Mouse (Mus musculus) brown adipose tissue, adult 24 weeks (tissue): ENCODE data around the gene Camkk2. TPM values are rescaled to one million over a fixed set of nuclear protein-coding genes. Genes with fewer than 3 reads are reported as not detected.

Experiments
- H3K27ac ChIP-seq: fragments of 200-500 bp; replicated peaks from 2 replicates; pipeline ENCODE4 v1.5.1; 2012; ENCODE audit warnings: low read depth, mild to moderate bottlenecking, low read length
- H3K4me1 ChIP-seq: fragments of 200-500 bp; 2 replicates; pipeline ENCODE4 v1.6.1; 2012; ENCODE audit warnings: low read length, mixed read lengths; ENCODE audit not compliant: control insufficient read depth, insufficient read depth, insufficient read length
- H3K4me3 ChIP-seq: fragments of 200-500 bp; 2 replicates; pipeline ENCODE4 v1.5.1; 2012; ENCODE audit warnings: low read depth, mild to moderate bottlenecking, low read length, moderate library complexity; ENCODE audit not compliant: insufficient read depth
- polyA plus RNA-seq: library from polyadenylated mRNA; stranded (reverse); fragments of >200 nt; gene quantifications from 2 replicates; pipeline ENCODE4 v1.2.4, GENCODE M21; 2012; ENCODE audit not compliant: missing spikeins, insufficient read depth, insufficient read length

Gene Camkk2
- polyA plus RNA-seq, 1 experiment: 9.4 TPM

DNA sequence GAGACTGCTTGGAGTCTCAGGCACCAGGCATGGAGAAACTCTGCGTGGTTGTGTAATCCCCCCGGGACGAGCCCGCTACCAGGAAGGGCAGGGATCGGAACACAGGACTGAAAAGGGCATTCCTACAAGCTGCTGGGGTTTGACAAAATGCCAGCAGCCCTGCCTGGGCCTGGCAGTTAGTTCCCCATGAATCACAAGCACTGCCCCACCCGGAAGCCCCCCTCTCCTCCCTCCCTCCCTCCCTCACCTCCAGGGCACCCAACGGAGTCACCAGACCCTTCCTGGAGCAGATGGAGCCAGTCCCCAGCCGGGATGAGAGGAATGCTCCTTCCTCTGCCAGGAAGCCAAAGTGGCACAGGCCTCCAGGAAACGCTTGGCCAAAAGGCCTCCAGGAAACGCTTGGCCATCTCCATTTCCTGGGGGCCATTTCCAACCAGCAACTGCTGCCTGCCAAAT is 8.4 kb downstream of the Camkk2 start:
- Histone ChIP-seq H3K27ac (peak overlapping the region; percentile 81), H3K4me1 (peaks cover 15% of the 10 kb centered on the region), H3K4me3 (no peak overlapping the region)

DNA sequence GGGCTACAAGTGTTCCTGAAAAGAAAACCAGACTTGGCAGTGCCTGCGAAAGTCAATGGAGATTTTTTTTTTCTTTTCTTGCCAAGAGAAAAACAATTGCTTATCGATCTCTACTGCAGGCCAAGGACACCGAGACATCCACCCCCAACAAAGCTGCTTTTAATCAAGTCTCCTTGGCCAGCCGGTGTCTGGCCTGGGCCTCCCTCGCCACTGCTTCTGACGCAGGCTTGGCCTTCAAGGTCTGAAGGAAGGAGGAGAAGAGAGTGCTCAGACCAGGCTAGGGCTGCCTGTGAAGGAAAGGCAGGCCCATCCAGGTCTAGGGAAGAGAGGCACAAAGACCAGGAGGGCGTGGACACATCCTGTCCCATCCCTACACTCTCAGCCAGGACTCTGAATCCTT is 8.9 kb downstream of the Camkk2 start:
- Histone ChIP-seq H3K4me1 (peaks cover 14% of the 10 kb centered on the region), H3K27ac (peak overlapping the region; percentile 81), H3K4me3 (no peak overlapping the region)

DNA sequence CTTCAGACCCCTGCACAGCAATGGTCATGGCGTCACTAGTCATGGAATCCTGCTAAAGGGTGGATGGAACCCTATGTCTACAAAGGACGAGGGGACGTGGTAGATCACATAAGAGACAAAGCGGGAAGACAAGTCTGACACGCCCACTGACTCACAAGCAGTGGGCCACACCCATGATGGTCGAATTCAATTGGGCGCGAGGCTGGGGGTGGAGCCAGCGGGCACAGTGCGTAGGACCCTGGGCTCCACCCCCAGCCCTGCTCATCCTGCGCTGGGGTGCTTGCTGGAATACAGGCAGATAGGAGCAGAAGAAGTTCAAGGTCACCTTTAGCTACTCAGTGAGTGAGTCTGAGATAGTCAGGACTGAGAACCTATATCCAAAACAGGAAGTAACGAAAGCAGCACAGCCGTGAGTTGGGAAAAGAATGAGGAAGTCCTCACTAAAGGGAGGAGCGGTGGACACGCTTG is 10.1 kb downstream of the Camkk2 start:
- Histone ChIP-seq H3K4me1 (peaks cover 13% of the 10 kb centered on the region), H3K4me3 (no peak overlapping the region), H3K27ac (no peak overlapping the region)

DNA sequence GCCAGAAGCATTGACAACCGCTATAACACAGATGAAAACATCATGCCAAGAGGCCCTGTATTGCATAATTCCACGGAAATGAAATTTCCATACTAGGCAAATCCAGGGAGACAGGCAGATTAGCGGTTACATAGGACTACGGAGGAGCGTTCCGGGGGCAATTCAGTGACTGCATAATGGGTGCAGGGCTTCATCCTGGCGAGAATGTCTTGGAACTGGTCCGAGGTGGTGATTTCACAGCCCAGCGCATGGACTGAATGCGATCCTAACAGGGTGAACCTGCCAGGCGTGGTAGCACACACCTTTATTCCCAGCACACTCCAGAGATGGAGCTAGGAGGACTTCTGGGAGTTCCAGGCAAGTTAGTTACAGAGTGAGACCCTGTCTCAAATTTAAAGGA is 11.9 kb downstream of the Camkk2 start:
- Histone ChIP-seq H3K4me3 (no peak overlapping the region), H3K27ac (no peak overlapping the region), H3K4me1 (peaks cover 15% of the 10 kb centered on the region)

DNA sequence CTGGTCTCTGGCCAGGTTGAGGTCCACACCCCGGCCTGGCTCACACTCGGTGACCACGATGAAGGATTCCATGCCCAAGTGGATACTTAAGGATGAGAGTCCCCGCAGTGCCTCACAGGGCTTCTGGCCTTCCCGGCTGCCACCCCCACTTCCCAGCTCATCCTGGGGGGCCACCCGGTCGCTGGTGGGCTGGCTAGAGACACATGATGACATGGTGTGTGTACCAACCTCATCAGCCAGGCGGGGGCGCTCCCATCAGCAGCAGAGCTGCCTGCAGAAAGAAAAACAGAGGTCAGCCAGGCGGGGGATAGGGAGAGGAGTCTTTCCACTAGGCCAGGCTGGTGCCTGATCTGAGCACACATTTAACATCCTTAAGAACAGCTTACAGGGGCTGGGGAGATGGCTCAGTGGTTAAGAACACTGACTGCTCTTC is 15.2 kb downstream of the Camkk2 start:
- no peak overlapping the region for H3K27ac ChIP-seq
- H3K4me1 ChIP-seq: peaks cover 8% of the 10 kb centered on the region; the same call in 1 of the 2 replicates
- H3K4me3 ChIP-seq: no peak overlapping the region

DNA sequence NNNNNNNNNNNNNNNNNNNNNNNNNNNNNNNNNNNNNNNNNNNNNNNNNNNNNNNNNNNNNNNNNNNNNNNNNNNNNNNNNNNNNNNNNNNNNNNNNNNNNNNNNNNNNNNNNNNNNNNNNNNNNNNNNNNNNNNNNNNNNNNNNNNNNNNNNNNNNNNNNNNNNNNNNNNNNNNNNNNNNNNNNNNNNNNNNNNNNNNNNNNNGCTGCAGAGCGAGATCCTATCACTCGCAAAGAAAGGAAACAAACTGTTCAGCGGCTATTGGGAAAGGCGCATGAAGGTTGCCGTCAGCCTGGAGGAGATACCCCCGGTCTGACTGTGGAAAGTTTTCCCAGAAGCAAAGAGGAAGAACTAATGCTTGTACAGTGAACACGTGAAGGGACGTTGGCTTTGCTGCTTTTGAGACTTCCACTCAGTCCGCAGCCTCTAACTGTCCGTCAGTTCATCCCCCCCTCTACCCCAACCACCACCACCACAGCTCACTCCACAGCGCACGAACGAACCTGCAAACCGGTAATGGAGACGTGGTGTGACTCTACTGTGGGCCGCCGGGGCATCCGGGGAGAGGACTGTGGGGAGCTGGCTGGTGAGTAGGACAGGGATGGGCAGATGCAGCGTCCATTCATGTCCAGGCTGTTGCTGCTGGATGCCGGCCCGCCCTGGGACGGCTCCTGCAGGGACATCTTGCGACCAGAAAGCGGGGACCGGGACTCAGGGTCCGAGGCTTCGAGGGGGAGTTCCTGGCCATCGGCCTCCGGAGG is 15.8 kb downstream of the Camkk2 start:
- Histone ChIP-seq H3K4me3 (no peak overlapping the region), H3K4me1 (peaks cover 8% of the 10 kb centered on the region; the same call in 1 of the 2 replicates), H3K27ac (no peak overlapping the region)

DNA sequence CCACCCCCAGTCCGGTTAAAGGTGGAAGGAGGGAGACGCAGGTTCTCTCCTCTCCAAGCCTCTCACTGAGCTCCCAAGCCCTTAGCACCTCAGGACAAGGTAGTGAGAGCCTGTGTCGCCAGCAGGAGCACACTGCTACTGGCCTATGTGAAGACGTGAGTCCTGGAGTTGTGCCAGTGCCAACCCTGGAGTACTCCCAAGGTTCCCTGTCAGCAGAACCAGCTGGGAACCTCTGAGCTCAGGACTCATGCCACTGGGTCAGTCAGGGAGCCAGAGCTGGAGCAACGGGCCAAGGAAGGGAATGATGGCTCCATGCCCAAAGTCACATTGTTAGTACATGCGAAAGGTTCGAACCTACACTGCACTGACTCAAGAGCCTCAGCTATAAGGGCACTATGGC is 22.5 kb downstream of the Camkk2 start:
- Histone ChIP-seq H3K4me3 (no peak overlapping the region), H3K27ac (no peak overlapping the region), H3K4me1 (peaks cover 3% of the 10 kb centered on the region; the same call in 1 of the 2 replicates)

DNA sequence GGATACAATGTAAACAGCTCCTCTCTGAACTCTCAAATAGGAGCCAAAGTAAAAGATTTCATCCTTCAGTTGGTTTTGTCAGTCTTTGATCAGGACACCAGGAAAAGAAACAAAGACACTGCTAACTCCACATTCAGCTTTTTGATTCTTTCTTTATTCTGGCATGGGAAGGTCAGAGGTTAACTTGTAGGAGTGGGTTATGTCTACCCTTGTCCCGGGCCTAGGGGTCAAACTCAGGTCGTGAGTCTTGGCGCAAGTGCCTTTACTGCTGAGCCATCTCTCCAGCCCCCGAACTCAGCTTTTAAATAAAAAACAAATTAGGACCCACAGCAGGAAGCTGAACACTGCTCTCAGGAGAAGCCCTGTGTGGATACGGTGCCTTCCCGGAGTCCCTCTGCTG is 23.1 kb downstream of the Camkk2 start:
- no peak overlapping the region for H3K27ac ChIP-seq

DNA sequence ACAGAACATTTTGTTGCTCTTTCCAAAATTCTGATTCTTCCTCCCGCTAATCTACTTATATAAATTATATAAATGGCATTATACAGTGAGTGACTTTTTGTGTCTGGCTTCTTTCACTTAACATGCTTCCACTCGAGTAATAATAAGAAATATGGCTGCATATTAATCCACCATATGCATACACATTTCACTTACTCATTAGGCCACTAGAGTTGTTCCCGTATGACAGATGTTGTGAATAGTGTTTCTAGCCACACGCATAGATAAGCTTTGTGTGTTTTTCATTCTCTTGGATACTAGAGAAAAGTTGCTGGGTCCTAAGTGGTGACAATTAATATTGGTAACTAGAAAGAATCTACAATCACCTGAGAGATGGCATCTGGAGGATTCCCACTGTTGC is 23.6 kb downstream of the Camkk2 start:
- H3K4me1 ChIP-seq: peaks cover 3% of the 10 kb centered on the region; the same call in 1 of the 2 replicates
- no peak overlapping the region for H3K4me3 ChIP-seq

More for the DNA sequence above, 23.1 kb downstream of the Camkk2 start:
- Histone ChIP-seq H3K4me3 (no peak overlapping the region), H3K4me1 (peaks cover 3% of the 10 kb centered on the region; the same call in 1 of the 2 replicates)

DNA sequence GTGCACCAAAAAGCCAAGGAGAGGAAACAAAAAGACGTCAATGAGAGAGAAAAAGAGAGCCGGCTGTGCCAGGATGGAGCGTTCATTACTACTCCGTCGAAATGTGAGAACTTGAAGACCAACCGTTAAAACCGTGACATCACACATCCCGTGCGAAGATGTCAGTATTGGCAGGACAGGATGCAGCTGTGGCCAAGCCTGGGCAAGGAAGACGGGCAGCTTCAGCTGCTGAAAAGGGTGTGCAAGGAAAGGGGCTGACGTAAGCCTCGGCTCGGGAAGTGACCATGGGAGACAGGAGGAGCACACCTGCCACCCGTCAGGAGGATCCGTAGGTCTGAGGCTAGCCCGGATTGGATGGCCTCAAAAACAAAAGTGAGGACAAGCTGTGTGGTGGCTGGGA is 24.7 kb downstream of the Camkk2 start:
- Histone ChIP-seq H3K4me3 (no peak overlapping the region), H3K27ac (no peak overlapping the region), H3K4me1 (no peaks in the 10 kb centered on the region)

More for the DNA sequence above, 23.6 kb downstream of the Camkk2 start:
- no peak overlapping the region for H3K27ac ChIP-seq

DNA sequence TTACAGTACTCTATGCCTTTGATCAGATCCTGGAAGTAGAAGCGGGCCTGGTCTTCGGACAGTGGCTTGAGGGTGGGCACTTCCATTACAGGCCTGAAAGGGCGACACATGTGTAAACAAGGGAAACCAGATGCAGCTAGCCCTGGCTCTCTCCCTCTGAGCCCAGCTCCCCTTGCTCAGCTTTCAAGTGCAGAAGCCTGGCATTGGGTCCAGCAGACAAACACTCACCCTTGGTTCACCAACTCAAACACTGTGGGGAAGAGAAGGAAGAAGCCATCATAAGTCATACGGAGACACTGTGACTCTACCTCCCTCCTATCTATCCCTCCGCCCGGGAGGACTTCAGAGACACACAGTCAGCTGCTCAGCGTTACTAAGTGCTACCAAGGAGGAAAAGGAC is 31.3 kb downstream of the Camkk2 start:
- no peak overlapping the region for H3K4me3 ChIP-seq
- no peak overlapping the region for H3K27ac ChIP-seq
- H3K4me1 ChIP-seq: no peaks in the 10 kb centered on the region

DNA sequence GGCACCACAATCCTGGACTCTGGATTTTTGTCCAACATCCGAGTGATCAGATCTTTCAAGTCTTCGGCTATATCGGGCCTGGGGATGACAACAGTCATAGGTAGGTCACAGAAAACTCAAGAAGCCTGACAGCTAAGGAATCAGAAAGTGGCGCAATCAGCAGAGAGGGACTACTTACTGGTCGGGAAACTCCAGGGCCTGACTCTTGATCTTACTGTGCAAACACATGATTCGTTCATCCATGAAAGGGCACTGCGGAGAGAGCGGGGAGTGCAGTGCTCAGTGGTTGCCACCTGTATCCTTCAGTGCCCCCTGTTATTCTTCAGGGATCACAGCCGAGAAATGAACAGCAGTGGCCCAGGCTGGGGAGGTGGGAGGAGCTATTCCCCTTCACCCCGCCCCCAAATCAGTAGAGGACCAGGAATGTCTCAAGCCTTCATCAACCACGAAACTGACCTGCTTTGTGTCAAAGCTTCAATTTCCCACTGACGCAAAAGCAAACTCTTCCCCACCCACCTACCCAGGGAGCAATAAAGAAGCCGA is 35.3 kb downstream of the Camkk2 start:
- Histone ChIP-seq H3K4me1 (no peaks in the 10 kb centered on the region), H3K27ac (no peak overlapping the region), H3K4me3 (no peak overlapping the region)

DNA sequence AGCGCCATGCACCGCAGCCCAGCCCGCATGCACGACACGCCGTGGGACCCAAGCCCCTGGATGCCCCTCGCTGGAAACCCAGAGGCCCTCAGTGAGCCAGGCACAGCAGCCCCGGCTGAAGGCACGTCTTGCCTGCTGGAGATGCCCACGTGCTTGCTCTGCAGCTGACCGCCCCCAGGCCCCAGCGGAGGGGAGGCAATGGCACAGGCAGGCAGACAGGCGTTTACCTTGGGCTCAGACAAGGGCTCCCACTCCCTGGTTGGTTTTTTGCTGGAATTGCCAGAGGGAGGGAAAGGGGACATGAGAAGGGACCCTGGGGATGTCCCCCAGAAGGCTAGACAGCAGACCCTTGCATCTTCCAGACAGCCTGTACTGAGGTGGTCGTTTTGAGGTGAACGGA is 42.4 kb downstream of the Camkk2 start:
- H3K4me1 ChIP-seq: peaks cover 8% of the 10 kb centered on the region; the same call in 1 of the 2 replicates
- H3K4me3 ChIP-seq: no peak overlapping the region
- H3K27ac ChIP-seq: no peak overlapping the region

DNA sequence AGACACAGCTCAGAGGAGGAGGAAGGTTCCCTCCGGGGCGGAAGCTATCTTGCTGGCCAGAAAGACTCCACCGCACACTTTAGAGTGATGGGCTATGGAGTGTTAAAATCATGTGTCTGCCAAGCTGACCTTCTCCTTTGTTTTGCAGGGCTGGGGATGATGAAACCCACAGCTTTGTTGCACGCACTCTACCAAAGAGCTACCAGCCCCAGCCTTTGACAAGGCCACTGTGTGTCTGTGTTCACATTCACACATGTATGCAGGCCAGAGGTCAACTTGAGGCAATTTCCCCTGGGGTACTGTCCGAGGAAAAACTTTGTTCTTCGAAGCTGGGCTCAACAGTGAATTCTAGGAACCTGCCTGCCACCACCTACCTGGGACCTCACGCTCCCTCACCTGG is 43.4 kb downstream of the Camkk2 start:
- Histone ChIP-seq H3K27ac (no peak overlapping the region), H3K4me3 (no peak overlapping the region), H3K4me1 (peaks cover 8% of the 10 kb centered on the region; the same call in 1 of the 2 replicates)

DNA sequence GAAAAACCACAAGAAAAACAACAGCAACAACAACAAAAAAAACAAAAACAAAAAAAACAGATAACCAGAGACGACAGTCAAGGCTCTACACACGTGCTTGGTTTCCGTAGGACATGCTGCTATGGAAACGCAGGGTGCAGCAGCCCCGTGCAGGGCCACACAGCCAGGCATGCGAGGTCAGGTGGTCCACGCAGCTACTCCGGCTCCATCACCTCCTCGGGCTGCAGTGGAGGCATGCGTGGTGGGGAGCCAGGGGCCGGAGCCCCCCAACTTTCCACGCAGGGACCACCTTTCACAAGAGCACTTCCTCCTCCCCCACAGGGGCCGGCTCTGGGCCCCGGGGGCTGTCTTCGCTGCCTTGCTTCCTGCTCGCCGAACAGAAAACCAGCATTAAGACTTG is 45.3 kb downstream of the Camkk2 start:
- no peak overlapping the region for H3K27ac ChIP-seq
- H3K4me3 ChIP-seq: no peak overlapping the region
- peaks cover 8% of the 10 kb centered on the region; the same call in 1 of the 2 replicates for H3K4me1 ChIP-seq
